Mouse (Mus musculus) G1E (cell line): ENCODE results near the gene Mctp1.

Source experiments
- CTCF ChIP-seq: IDR thresholded peaks from 2 replicates; pipeline ENCODE4 v1.5.1; 2012; ENCODE audit warnings: low read depth, low read length, inconsistent platforms, mixed read lengths
- GATA1 ChIP-seq: IDR thresholded peaks from 2 replicates; pipeline ENCODE4 v1.6.1; 2012; ENCODE audit warnings: borderline replicate concordance, low read length, inconsistent platforms, mixed read lengths
- POLR2AphosphoS5 ChIP-seq: IDR thresholded peaks from 2 replicates; pipeline ENCODE4 v1.6.1; 2012; ENCODE audit warnings: low read depth, low read length, inconsistent platforms; ENCODE audit not compliant: insufficient replicate concordance
- TAL1 ChIP-seq: conservative IDR thresholded peaks from 2 replicates; pipeline ENCODE4 v1.6.1; 2012; ENCODE audit warnings: low read depth, low read length, inconsistent platforms, mixed read lengths

- TF ChIP-seq CTCF, result no peak
- TF ChIP-seq GATA1, result no peak
- TF ChIP-seq TAL1, result no peak
- TF ChIP-seq POLR2AphosphoS5, result no peak
Measured at GRCm38 (mm10) chr13:76659523-76659922, 275.2 kb downstream of the Mctp1 start.
